Mouse (Mus musculus) liver, embryonic 16.5 days (tissue): ENCODE measurements around the gene Foxr1. TPM values are rescaled to one million over a fixed set of nuclear protein-coding genes. Genes with fewer than 3 reads are reported as not detected.
"Not testable (repeated sequence)": the region's sequence is repeated elsewhere in the genome, so short reads cannot be mapped to it uniquely, and the experiment has no call there.

Source experiments
- ATAC-seq: fragments of 200-750 bp; cut with Nextera tagmentation; 2 replicates; pipeline ENCODE4 v1.8.0; 2017; ENCODE audit warnings: low read depth, mild to moderate bottlenecking, moderate number of reproducible peaks, moderate library complexity
- H3K27ac ChIP-seq: fragments of 300-500 bp; sonication (generic); 2 replicates; pipeline ENCODE4 v1.5.1; 2014; ENCODE audit warnings: mild to moderate bottlenecking, low read length
- H3K27me3 ChIP-seq: fragments of 300-500 bp; sonication (generic); 2 replicates; pipeline ENCODE4 v1.6.1; 2014; ENCODE audit warnings: low read depth, low read length, mixed read lengths; ENCODE audit not compliant: control insufficient read depth, insufficient read depth
- H3K36me3 ChIP-seq: fragments of 300-500 bp; sonication (generic); 2 replicates; pipeline ENCODE4 v1.6.1; 2014; ENCODE audit warnings: mild to moderate bottlenecking; ENCODE audit not compliant: control insufficient read depth, insufficient read depth
- H3K4me1 ChIP-seq: fragments of 300-500 bp; sonication (generic); 2 replicates; pipeline ENCODE4 v1.6.1; 2014; ENCODE audit warnings: low read depth, low read length, mixed read lengths; ENCODE audit not compliant: control insufficient read depth
- H3K4me2 ChIP-seq: fragments of 300-500 bp; sonication (generic); 2 replicates; pipeline ENCODE4 v1.6.1; 2014; ENCODE audit warnings: low read depth, low read length, mixed read lengths
- H3K4me3 ChIP-seq: fragments of 300-500 bp; sonication (generic); 2 replicates; pipeline ENCODE4 v1.5.1; 2014; ENCODE audit warnings: low read depth, mild to moderate bottlenecking, low read length
- H3K9ac ChIP-seq: fragments of 300-500 bp; sonication (generic); 2 replicates; pipeline ENCODE4 v1.6.1; 2014; ENCODE audit warnings: low read depth, low read length
- H3K9me3 ChIP-seq: fragments of 300-500 bp; sonication (generic); replicated peaks from 2 replicates; pipeline ENCODE4 v1.6.1; 2016; ENCODE audit warnings: low read length; ENCODE audit not compliant: control insufficient read depth
- WGBS: fragments of 180-500 bp; shearing (Covaris S2); extraction: QIAGEN DNeasy Blood & Tissue Kit; methylation state at CpG from one replicate; pipeline ENCODE4 v1.1.7; 2014; ENCODE audit not compliant: insufficient replicate concordance; 5-methylcytosine and 5-hydroxymethylcytosine counted together
- polyA plus RNA-seq: library from polyadenylated mRNA; unstranded; fragments of >200 nt; fragmentation: Nextera tagmentation; extraction: Ambion mirVana; gene quantifications from 2 replicates; pipeline ENCODE4 v1.2.1, GENCODE M21; 2015

Foxr1 gene
- polyA plus RNA-seq, 1 experiment from 2014 or later = not detected

DNA sequence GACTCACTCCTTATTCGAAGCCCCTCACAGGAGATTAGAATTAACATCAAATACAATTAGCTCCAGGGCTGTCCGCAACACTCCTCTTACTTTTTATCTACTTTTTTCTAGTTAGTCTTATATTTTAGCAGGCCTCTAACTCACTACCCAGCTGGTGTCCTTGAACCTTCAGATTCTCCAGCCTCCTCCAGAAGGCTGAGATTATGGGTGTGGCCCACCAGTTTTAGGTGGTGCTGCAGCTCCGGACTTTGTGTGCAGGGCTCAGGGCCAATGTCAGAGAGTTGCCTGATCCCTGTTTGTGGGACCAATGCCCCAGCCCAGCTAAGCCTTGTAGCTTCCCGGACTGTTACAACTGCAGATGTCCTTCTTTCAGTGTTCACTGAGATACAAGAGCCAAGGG lies 17.4 kb downstream of the Foxr1 start:
- no peaks in the 10 kb centered on the region for H3K9me3 ChIP-seq
- 67% methylated on average over 4 of the region's 4 CpGs for WGBS
- no peaks in the 10 kb centered on the region for H3K27me3 ChIP-seq
- no peak overlapping the region for H3K9ac ChIP-seq
- H3K36me3 ChIP-seq = no peaks in the 10 kb centered on the region
- no peak for ATAC-seq
- H3K4me1 ChIP-seq = peaks cover 2% of the 10 kb centered on the region; the same call in 1 of the 2 replicates
- no peak overlapping the region for H3K4me2 ChIP-seq
- H3K27ac ChIP-seq = no peak overlapping the region
- no peak overlapping the region for H3K4me3 ChIP-seq

- no peaks in the 10 kb centered on the region for H3K9me3 ChIP-seq
These were observed 20.5 kb downstream of the Foxr1 start for GRCm38 (mm10) chr9:44420280-44420898.

GRCm38 (mm10) chr9:44419730-44420129 lies 21.2 kb downstream of the Foxr1 start:
- not testable (repeated sequence) for H3K9ac ChIP-seq, H3K27ac ChIP-seq, H3K4me2 ChIP-seq, H3K27me3 ChIP-seq, H3K9me3 ChIP-seq, H3K4me3 ChIP-seq, ATAC-seq, H3K36me3 ChIP-seq
- WGBS = 74% methylated on average over 9 of the region's 9 CpGs
- H3K4me1 ChIP-seq = peaks cover 12% of the 10 kb centered on the region

More at GRCm38 (mm10) chr9:44420280-44420898, 20.5 kb downstream of the Foxr1 start:
- no peak overlapping the region for H3K4me3 ChIP-seq
- H3K27me3 ChIP-seq = no peaks in the 10 kb centered on the region
- ATAC-seq = no peak
- peaks cover 5% of the 10 kb centered on the region; the same call in 1 of the 2 replicates for H3K36me3 ChIP-seq
- no peak overlapping the region for H3K27ac ChIP-seq
- peaks cover 12% of the 10 kb centered on the region for H3K4me1 ChIP-seq
- WGBS = 49% methylated on average over 5 of the region's 5 CpGs
- no peak overlapping the region for H3K4me2 ChIP-seq
- no peak overlapping the region for H3K9ac ChIP-seq

- Histone ChIP-seq H3K4me2 (peak within 1 kb of the TSS; percentile 91), H3K4me1 (peaks cover 12% of the 10 kb centered on the region), H3K27me3 (no peaks in the 10 kb centered on the region), H3K36me3 (peaks cover 9% of the 10 kb centered on the region; the same call in 1 of the 2 replicates), H3K9me3 (no peaks in the 10 kb centered on the region), H3K4me3 (peak within 1 kb of the TSS; percentile 90), H3K27ac (peak within 1 kb of the TSS; percentile 76), H3K9ac (peak within 1 kb of the TSS; percentile 90)
- ATAC-seq = no peak
- WGBS = 70% methylated on average over 14 of the region's 14 CpGs
These were observed 22.2 kb downstream of the Foxr1 start, which contains the start of gene Ccdc84 for GRCm38 (mm10) chr9:44418519-44419385. TSS of gene Ccdc84 (minus strand) at chr9:44418569.

DNA sequence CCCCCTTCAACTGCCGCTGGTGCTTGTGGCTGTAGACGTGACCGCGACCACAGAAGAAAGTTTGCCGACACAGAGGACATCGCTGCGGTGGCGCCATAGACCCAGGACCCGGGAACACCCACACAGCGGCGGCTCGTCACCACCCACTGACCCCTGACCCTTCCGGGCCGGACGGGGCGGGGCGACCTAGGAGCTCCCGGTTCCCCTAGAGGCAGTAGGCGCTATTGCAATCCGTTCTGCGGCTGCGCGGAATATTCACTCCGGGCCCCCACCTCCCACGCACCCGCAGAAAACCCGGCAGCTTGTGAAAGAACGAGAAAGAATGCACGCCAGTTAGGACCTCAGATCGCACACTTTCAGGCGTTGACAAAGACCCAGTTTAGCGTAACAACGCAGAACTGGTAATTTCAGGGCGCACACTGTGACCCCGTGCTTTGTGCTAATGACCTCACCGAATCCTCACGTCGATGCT lies 23.0 kb downstream of the Foxr1 start:
- H3K9me3 ChIP-seq = no peaks in the 10 kb centered on the region
- H3K4me3 ChIP-seq = peak overlapping the region; percentile 90
- peak overlapping the region; percentile 76 for H3K27ac ChIP-seq

DNA sequence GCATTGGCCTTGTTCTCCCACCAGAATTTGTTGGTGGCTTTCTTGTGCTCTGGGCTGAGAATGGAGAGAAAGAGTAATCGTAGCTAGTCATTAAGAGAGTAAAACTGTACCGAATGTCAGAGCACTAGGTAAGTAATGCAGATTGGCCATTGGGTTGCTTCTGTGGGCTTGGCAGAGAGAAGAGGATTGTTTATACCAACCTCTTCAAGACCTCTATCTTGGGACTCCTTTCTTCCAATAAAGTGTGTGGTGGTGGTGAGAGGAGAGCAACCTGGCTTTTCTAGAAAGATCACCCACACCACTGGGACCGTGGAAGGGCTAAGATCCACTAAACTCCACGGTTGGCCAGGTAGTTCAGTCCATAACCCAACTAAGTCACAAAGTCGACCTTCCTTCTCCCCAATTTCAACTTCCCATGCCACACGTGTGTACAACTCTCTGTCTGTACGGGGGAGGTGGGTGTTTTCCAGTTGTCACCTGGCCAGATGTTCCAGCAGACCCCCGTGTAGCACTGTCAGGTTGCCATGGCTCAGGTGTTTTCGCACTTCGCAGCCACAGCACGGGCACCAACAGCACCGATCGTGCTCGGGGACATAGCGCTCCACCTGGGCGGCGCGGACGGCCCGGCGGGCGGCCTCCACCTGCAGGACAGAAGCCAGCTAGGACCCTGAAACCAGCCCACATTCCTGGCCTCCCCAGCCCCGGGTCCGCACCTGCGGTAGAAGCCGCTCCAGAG lies 23.6 kb downstream of the Foxr1 start:
- peaks cover 12% of the 10 kb centered on the region for H3K4me1 ChIP-seq
- peak overlapping the region; percentile 90 for H3K4me3 ChIP-seq
- peak overlapping the region; percentile 90 for H3K9ac ChIP-seq
- WGBS = 3% methylated on average over 26 of the region's 26 CpGs
- no peaks in the 10 kb centered on the region for H3K27me3 ChIP-seq
- peak overlapping the region; percentile 91 for H3K4me2 ChIP-seq
- H3K27ac ChIP-seq = peak overlapping the region; percentile 76
- ATAC-seq = peak; percentile 65
- no peaks in the 10 kb centered on the region for H3K9me3 ChIP-seq
- H3K36me3 ChIP-seq = peaks cover 18% of the 10 kb centered on the region

More for the DNA sequence above, 23.0 kb downstream of the Foxr1 start:
- under 1% methylated on average over 38 of the region's 38 CpGs for WGBS
- H3K4me2 ChIP-seq = peak overlapping the region; percentile 91
- peak overlapping the region; percentile 90 for H3K9ac ChIP-seq
- peak; percentile 99 for ATAC-seq
- no peaks in the 10 kb centered on the region for H3K27me3 ChIP-seq
- peaks cover 14% of the 10 kb centered on the region for H3K36me3 ChIP-seq
- peaks cover 12% of the 10 kb centered on the region for H3K4me1 ChIP-seq

DNA sequence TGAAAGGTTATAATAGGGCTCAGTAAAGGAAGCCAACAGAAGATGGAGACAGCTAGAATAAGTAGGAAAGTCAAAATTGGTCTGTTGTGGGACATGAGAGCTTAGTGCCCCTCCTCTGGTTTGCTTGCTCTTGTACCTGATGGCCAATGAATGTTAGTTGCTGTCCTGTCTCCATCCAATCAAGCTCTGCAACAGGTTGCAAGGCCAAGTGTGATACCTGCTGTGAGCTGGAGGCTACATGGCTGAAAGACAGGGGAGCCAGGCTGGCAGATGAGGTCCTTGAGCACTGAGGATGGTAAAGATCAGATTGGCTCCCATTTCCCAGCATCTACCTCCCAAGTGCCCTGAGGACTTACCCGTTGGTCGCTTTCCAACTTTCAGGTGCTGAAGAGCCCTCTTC lies 28.2 kb downstream of the Foxr1 start:
- WGBS = 74% methylated on average over 2 of the region's 2 CpGs
- no peak overlapping the region for H3K9ac ChIP-seq
- H3K36me3 ChIP-seq = peaks cover 43% of the 10 kb centered on the region
- H3K4me1 ChIP-seq = peaks cover 34% of the 10 kb centered on the region
- H3K9me3 ChIP-seq = no peaks in the 10 kb centered on the region
- ATAC-seq = no peak
- H3K27me3 ChIP-seq = no peaks in the 10 kb centered on the region
- peak overlapping the region; percentile 12; the same call in 1 of the 2 replicates for H3K27ac ChIP-seq
- H3K4me3 ChIP-seq = no peak overlapping the region
- no peak overlapping the region for H3K4me2 ChIP-seq

GRCm38 (mm10) chr9:44412306-44412705 lies 28.6 kb downstream of the Foxr1 start:
- Histone ChIP-seq H3K9me3 (no peaks in the 10 kb centered on the region), H3K9ac (no peak overlapping the region), H3K4me3 (no peak overlapping the region), H3K4me1 (peaks cover 34% of the 10 kb centered on the region), H3K27ac (peak overlapping the region; percentile 12; the same call in 1 of the 2 replicates), H3K4me2 (no peak overlapping the region), H3K36me3 (peaks cover 43% of the 10 kb centered on the region), H3K27me3 (no peaks in the 10 kb centered on the region)
- ATAC-seq = no peak
- 24% methylated on average over 4 of the region's 4 CpGs for WGBS
